ENCODE assay signal across 15 mouse cellular contexts in genomic region chr2:7534615-7535204, GRCm38 (mm10).
"Had no signal": no experiment of that assay in that cellular context is flagged by ENCODE, and none has a peak within 500 bp of the region (broad histone marks: within the 10 kb centered on the region; RNA-seq: fewer than 3 reads in every experiment).

No protein-coding gene starts in this region.

- H3K4me3 ChIP-seq: limb, embryonic 12.5 days; liver, embryonic 13.5 days; midbrain, embryonic 10.5 days; neural tube, embryonic 12.5 days had no signal

- H3K9me3 ChIP-seq: limb, embryonic 12.5 days; liver, embryonic 13.5 days; neural tube, embryonic 12.5 days had no signal

- H3K4me1 ChIP-seq: liver, embryonic 13.5 days had no signal

- H3K9ac ChIP-seq: limb, embryonic 12.5 days; liver, embryonic 13.5 days; liver, postnatal 0 days; neural tube, embryonic 12.5 days had no signal

- H3K27ac ChIP-seq: limb, embryonic 12.5 days; liver, embryonic 13.5 days; midbrain, embryonic 10.5 days; neural tube, embryonic 12.5 days had no signal

- ATAC-seq: intestine, postnatal 0 days; liver, postnatal 0 days had no signal

- H3K4me2 ChIP-seq: limb, embryonic 12.5 days; liver, embryonic 13.5 days; neural tube, embryonic 12.5 days had no signal

- DNase-seq: kidney, adult 8-10 months; kidney, postnatal 25 days; liver; liver, embryonic 13.5 days; liver, postnatal 0 days; midbrain, embryonic 14.5 days; retina, postnatal 1 day; right cerebral cortex, postnatal 4 days; spleen, adult 18-20 months; thymus, adult 18-20 months; thymus, postnatal 14 days had no signal

- H3K27me3 ChIP-seq: limb, embryonic 12.5 days; liver, embryonic 13.5 days; neural tube, embryonic 12.5 days had no signal

- H3K36me3 ChIP-seq: limb, embryonic 12.5 days; liver, embryonic 13.5 days; midbrain, embryonic 10.5 days; neural tube, embryonic 12.5 days had no signal
